Mouse (Mus musculus): ENCODE results near the gene Tssk1.

- TF ChIP-seq CTCF (conservative IDR thresholded peaks at IDR 0.05; ENCODE audit: insufficient read depth, insufficient read length, low read depth, low read length) (no peak), POLR2A (IDR thresholded peaks at IDR 0.05; ENCODE audit: low read depth, low read length) (no peak)
Observed at GRCm38 (mm10) chr16:17914307-17915249, 20.6 kb downstream of the Tssk1 start, which contains the start of gene Gsc2.

All from kidney, adult 2 months (tissue).